Mouse (Mus musculus) CH12.LX (cell line): ENCODE measurements at regions not wholly inside any gene's neighbourhood (a gene's known extent, or its start where the extent isn't known, plus 50 kb on each side); places are given as distances from the start of the nearest gene placed in this dataset.

ENCODE experiments used
- BHLHE40 ChIP-seq: IDR thresholded peaks from 2 replicates; pipeline ENCODE4 v1.6.1; 2011; ENCODE audit warnings: mild to moderate bottlenecking, low read depth, low read length, improper control_type of control experiment
- CHD1 ChIP-seq: IDR thresholded peaks from 2 replicates; pipeline ENCODE4 v1.6.1; 2012; ENCODE audit warnings: low read depth, low read length, improper control_type of control experiment, inconsistent platforms
- CHD2 ChIP-seq: IDR thresholded peaks from 2 replicates; pipeline ENCODE4 v1.6.1; 2011; ENCODE audit warnings: low read length, improper control_type of control experiment
- CTCF ChIP-seq, 2 experiments: IDR thresholded peaks in 1 of 2; conservative IDR thresholded peaks in 1 of 2; 2 replicates each; pipeline ENCODE4 v1.5.1; 2011 to 2012; ENCODE audit warnings: low read depth in 2 of 2, low read length in 2 of 2, improper control_type of control experiment in 1 of 2, inconsistent platforms in 1 of 2, mild to moderate bottlenecking in 1 of 2, moderate library complexity in 1 of 2
- EP300 ChIP-seq: IDR thresholded peaks from 2 replicates; pipeline ENCODE4 v1.6.1; 2011; ENCODE audit warnings: low read length, improper control_type of control experiment
- JUN ChIP-seq: IDR thresholded peaks from 2 replicates; pipeline ENCODE4 v1.6.1; 2011; ENCODE audit warnings: low read depth, mild to moderate bottlenecking, low read length, improper control_type of control experiment, moderate library complexity; ENCODE audit not compliant: insufficient read depth
- POLR2A ChIP-seq: IDR thresholded peaks from 2 replicates; pipeline ENCODE4 v1.6.1; 2011; ENCODE audit warnings: low read depth, mild to moderate bottlenecking, improper control_type of control experiment, low read length
- RAD21 ChIP-seq: IDR thresholded peaks from 2 replicates; pipeline ENCODE4 v1.6.1; 2011; ENCODE audit warnings: low read depth, mild to moderate bottlenecking, low read length, improper control_type of control experiment, moderate library complexity
- SIN3A ChIP-seq: IDR thresholded peaks from 2 replicates; pipeline ENCODE4 v1.6.1; 2012; ENCODE audit warnings: low read length, improper control_type of control experiment, inconsistent platforms
- SMC3 ChIP-seq: IDR thresholded peaks from 2 replicates; pipeline ENCODE4 v1.6.1; 2011; ENCODE audit warnings: low read depth, low read length, improper control_type of control experiment
- TCF12 ChIP-seq: IDR thresholded peaks from 2 replicates; pipeline ENCODE4 v1.6.1; 2014; ENCODE audit warnings: low read depth, mild to moderate bottlenecking, inconsistent platforms, low read length, improper control_type of control experiment
- USF1 ChIP-seq: IDR thresholded peaks from 2 replicates; pipeline ENCODE4 v1.6.1; 2014; ENCODE audit warnings: low read depth, mild to moderate bottlenecking, inconsistent platforms, low read length, improper control_type of control experiment
- ZC3H11A ChIP-seq: IDR thresholded peaks from 2 replicates; pipeline ENCODE4 v1.6.1; 2012; ENCODE audit warnings: low read depth, mild to moderate bottlenecking, inconsistent platforms, low read length, improper control_type of control experiment
- ZMIZ1 ChIP-seq: IDR thresholded peaks from 2 replicates; pipeline ENCODE4 v1.6.1; 2012; ENCODE audit warnings: low read depth, mild to moderate bottlenecking, inconsistent platforms, low read length, improper control_type of control experiment

GRCm38 (mm10) chr14:76633170-76633569, 76.5 kb upstream of the Serp2 start:
- TF ChIP-seq RAD21 (no peak), TCF12 (no peak), CTCF (conservative IDR thresholded peaks at IDR 0.05 in 1 of 2, IDR thresholded peaks at IDR 0.05 in 1 of 2; ENCODE audit: low read depth in 2 of 2, low read length in 2 of 2) (no peak), CHD1 (no peak), BHLHE40 (no peak), USF1 (no peak), SMC3 (no peak), POLR2A (no peak), ZMIZ1 (no peak), CHD2 (no peak), EP300 (no peak), ZC3H11A (no peak), SIN3A (no peak), JUN (no peak)
